Mouse (Mus musculus) liver (tissue): ENCODE measurements around the gene Rpl36a-ps1.

Source experiments
- DNase-seq: peaks from one replicate; pipeline ENCODE4 v3.0.0-alpha.2; 2020; ENCODE audit warnings: mixed read lengths

Rpl36a-ps1 gene

DNA sequence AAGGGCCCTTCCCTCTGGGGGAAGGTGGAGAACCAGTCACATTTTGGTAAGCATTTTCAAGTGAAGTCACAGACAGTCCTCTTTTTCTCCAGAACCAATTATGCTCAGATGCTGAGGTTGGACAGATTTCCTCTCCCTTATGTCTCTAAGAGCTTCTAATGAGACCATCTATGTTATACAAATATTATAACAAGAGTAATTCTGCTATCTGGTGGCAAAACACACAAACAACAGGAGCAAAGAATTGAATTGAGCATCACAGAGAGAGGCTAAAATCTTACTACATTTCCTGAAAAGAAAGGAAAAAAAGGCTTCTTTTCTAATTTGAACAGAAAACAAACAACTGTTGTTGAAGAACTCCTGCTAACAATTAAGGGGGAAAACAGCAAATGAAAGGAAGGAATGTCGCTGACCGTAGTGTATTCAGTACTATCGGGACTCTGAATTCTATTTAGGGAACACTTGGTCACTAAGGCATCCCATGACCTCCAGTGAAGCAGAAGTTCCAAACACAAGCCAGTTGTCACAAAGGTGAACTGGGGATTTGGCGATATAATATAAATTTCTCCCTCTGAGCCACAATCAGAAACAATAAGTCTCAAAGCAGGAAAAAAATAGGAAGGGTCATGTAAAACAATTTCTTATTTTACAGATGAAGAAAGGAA is 42.4 kb downstream of the Rpl36a-ps1 start:
- no peak for DNase-seq
